Mouse (Mus musculus): ENCODE data around the gene Speg. TPM values are rescaled to one million over a fixed set of nuclear protein-coding genes. Genes with fewer than 3 reads are reported as not detected.

The Speg gene
- polyA plus RNA-seq, 1 experiment from 2014 or later: 45.2 TPM

GRCm38 (mm10) chr1:75445751-75446611, 70.9 kb downstream of the Speg start:
- peaks cover 46% of the 10 kb centered on the region for H3K27me3 ChIP-seq (replicated peaks)
- peaks cover 57% of the 10 kb centered on the region for H3K4me1 ChIP-seq
- H3K9me3 ChIP-seq: no peaks in the 10 kb centered on the region
- WGBS: 2% methylated on average over 22 of the region's 22 CpGs
- H3K27ac ChIP-seq: no peak overlapping the region; the same call in 1 of the 2 replicates
- H3K4me3 ChIP-seq (replicated peaks): peak overlapping the region; percentile 8; the same call in 1 of the 2 replicates
- H3K9ac ChIP-seq: no peak overlapping the region
- no peaks in the 10 kb centered on the region; the same call in 1 of the 2 replicates for H3K36me3 ChIP-seq
- ATAC-seq (ENCODE audit: insufficient read depth, low FRiP score, low read depth): peak; percentile 25; the same call in 1 of the 2 replicates
- H3K4me2 ChIP-seq: peak overlapping the region; percentile 46

DNA sequence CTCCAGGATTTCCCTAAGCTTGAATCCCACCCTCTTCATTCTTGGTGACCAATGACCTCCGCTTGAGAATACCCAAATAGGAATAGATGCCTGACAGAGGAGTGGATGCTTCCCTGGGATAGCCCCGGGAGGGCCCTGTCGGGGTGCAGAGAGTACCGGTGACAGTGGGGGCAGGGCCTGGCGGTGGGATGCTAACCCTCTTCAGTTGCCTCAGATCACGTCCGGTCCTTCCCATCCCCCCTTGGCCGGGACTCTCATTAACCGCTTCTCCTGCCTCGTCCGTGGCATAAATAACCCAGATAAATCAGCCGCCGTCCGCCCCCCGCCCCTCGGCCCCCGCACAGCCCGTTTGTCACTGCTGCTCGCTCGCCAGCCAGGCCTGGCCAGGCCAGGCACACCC, 71.6 kb downstream of the Speg start:
- H3K9me3 ChIP-seq: no peaks in the 10 kb centered on the region
- WGBS: 7% methylated on average over 20 of the region's 20 CpGs
- H3K9ac ChIP-seq: no peak overlapping the region
- H3K27ac ChIP-seq: no peak overlapping the region; the same call in 1 of the 2 replicates
- H3K36me3 ChIP-seq: no peaks in the 10 kb centered on the region; the same call in 1 of the 2 replicates
- H3K4me1 ChIP-seq: peaks cover 63% of the 10 kb centered on the region
- H3K4me2 ChIP-seq: peak overlapping the region; percentile 46
- ATAC-seq (ENCODE audit: insufficient read depth, low FRiP score, low read depth): no peak
- H3K4me3 ChIP-seq (replicated peaks): no peak overlapping the region
- H3K27me3 ChIP-seq (replicated peaks): peaks cover 53% of the 10 kb centered on the region

GRCm38 (mm10) chr1:75447265-75448051, 72.4 kb downstream of the Speg start:
- ATAC-seq (ENCODE audit: insufficient read depth, low FRiP score, low read depth): no peak
- 8% methylated on average over 10 of the region's 10 CpGs for WGBS
- Histone ChIP-seq H3K36me3 (no peaks in the 10 kb centered on the region; the same call in 1 of the 2 replicates), H3K4me2 (peak overlapping the region; percentile 32), H3K27me3 (replicated peaks) (peaks cover 61% of the 10 kb centered on the region), H3K9me3 (no peaks in the 10 kb centered on the region), H3K4me1 (peaks cover 63% of the 10 kb centered on the region), H3K4me3 (replicated peaks) (peak overlapping the region; percentile 3; the same call in 1 of the 2 replicates), H3K27ac (no peak overlapping the region; the same call in 1 of the 2 replicates), H3K9ac (no peak overlapping the region)

- no peak for ATAC-seq (ENCODE audit: insufficient read depth, low FRiP score, low read depth)
- WGBS: 7% methylated on average over 7 of the region's 7 CpGs
- Histone ChIP-seq H3K9me3 (no peaks in the 10 kb centered on the region), H3K4me3 (replicated peaks) (no peak overlapping the region), H3K9ac (no peak overlapping the region), H3K27me3 (replicated peaks) (peaks cover 64% of the 10 kb centered on the region), H3K4me2 (peak overlapping the region; percentile 32), H3K27ac (no peak overlapping the region; the same call in 1 of the 2 replicates), H3K36me3 (no peaks in the 10 kb centered on the region), H3K4me1 (peaks cover 63% of the 10 kb centered on the region)
These were observed 72.9 kb downstream of the Speg start for GRCm38 (mm10) chr1:75448052-75448431.

DNA sequence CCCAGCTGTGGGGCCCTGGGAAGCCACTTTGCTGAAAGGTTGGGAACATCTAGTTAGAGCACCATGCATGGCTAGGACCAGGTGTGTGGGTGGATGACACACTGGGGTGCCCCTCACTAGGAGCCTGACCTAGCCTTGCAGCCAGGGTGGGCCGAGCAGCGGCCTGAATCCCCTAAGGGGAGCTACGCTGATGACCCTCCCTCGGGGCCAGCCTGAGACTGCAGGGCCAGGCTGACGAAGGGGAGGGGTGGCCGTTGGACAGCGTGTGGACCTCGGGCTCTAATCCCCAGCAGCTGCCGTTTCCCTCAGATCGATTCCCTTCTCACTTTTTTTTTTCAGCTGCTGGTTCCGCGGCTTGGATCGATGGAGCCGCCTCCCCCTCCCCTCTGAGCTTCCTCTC, 73.8 kb downstream of the Speg start:
- WGBS: 2% methylated on average over 14 of the region's 14 CpGs
- H3K27ac ChIP-seq: peak overlapping the region; percentile 26; the same call in 1 of the 2 replicates
- no peaks in the 10 kb centered on the region for H3K9me3 ChIP-seq
- H3K4me2 ChIP-seq: peak overlapping the region; percentile 33; the same call in 1 of the 2 replicates
- peaks cover 68% of the 10 kb centered on the region for H3K27me3 ChIP-seq (replicated peaks)
- 0 out of 2 replicates have a peak overlapping the region, but pooled peaks have one; percentile 1 for H3K4me3 ChIP-seq (replicated peaks)
- H3K4me1 ChIP-seq: peaks cover 63% of the 10 kb centered on the region
- no peak for ATAC-seq (ENCODE audit: insufficient read depth, low FRiP score, low read depth)
- no peaks in the 10 kb centered on the region for H3K36me3 ChIP-seq
- no peak overlapping the region for H3K9ac ChIP-seq

GRCm38 (mm10) chr1:75449377-75450135, 74.5 kb downstream of the Speg start:
- Histone ChIP-seq H3K4me3 (replicated peaks) (no peak overlapping the region; the same call in 1 of the 2 replicates), H3K27ac (no peak overlapping the region), H3K4me1 (peaks cover 63% of the 10 kb centered on the region), H3K36me3 (no peaks in the 10 kb centered on the region), H3K9ac (no peak overlapping the region), H3K4me2 (peak overlapping the region; percentile 48; the same call in 1 of the 2 replicates), H3K9me3 (no peaks in the 10 kb centered on the region), H3K27me3 (replicated peaks) (peaks cover 73% of the 10 kb centered on the region)
- ATAC-seq (ENCODE audit: insufficient read depth, low FRiP score, low read depth): no peak
- 14% methylated on average over 8 of the region's 8 CpGs for WGBS

DNA sequence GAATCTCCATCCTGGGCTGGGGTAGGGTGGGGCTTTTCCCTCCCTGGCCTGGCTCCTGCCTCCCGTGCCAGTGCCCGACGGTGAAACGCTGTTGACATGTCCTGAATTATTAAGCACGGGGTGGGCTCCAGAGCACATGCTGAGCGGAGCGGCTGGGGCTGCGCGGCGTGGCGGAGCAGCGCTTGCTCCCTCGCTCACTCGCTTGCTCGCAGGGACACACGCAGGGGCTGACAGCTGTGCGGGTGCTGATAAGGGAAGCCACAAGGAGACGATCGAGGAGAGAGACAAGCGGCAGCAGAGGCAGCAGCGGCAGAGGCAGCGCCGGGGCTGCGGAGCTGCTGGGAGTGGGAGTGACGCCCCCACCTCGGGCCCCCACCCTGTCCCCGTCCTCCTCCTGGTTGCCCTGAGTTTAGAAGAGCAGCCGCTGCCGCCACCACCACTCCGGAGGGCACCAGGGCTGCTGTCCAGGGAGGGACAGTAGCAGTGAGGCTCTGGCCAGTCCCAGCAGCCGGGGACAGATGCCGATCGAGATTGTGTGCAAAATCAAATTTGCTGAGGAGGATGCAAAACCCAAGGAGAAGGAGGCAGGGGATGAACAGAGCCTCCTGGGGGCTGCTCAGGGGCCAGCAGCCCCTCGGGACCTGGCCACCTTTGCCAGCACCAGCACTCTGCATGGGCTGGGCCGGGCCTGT, 75.4 kb downstream of the Speg start, which contains the start of gene Asic4:
TSS of gene Asic4 (plus strand) at position 123 of the 692 bp plus-strand sequence.
- peaks cover 58% of the 10 kb centered on the region for H3K4me1 ChIP-seq
- H3K27ac ChIP-seq: no peak within 1 kb of the TSS
- WGBS: 3% methylated on average over 35 of the region's 35 CpGs
- H3K27me3 ChIP-seq (replicated peaks): peaks cover 74% of the 10 kb centered on the region
- no peaks in the 10 kb centered on the region for H3K36me3 ChIP-seq
- no peaks in the 10 kb centered on the region for H3K9me3 ChIP-seq
- ATAC-seq (ENCODE audit: insufficient read depth, low FRiP score, low read depth): no peak
- H3K4me3 ChIP-seq (replicated peaks): peak within 1 kb of the TSS; percentile 25
- H3K4me2 ChIP-seq: peak within 1 kb of the TSS; percentile 48
- H3K9ac ChIP-seq: no peak within 1 kb of the TSS

DNA sequence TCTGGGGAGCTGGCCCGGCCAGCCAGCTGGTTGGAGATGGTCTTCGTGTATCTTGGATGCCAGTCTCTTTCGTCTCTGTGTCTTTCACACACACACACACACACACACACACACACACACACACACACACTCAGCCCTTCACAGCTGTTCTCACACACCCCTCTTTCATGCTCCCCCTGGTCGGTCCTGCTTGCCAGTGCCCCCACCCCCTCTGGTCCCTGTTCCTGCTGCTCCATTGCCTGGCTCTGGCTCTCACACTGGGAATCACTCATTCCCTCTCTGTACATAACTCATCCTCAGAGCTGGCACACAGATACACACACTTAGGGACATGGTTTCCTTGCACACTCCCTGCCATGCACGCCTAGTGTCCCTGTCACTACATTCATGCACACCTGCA, 76.8 kb downstream of the Speg start:
- ATAC-seq (ENCODE audit: insufficient read depth, low FRiP score, low read depth): no peak
- no peaks in the 10 kb centered on the region for H3K36me3 ChIP-seq
- H3K4me2 ChIP-seq: no peak overlapping the region
- 65% methylated on average over 5 of the region's 5 CpGs for whole genome bisulfite sequencing
- peaks cover 44% of the 10 kb centered on the region for H3K4me1 ChIP-seq
- H3K9me3 ChIP-seq: no peaks in the 10 kb centered on the region
- H3K4me3 ChIP-seq (replicated peaks): no peak overlapping the region
- H3K9ac ChIP-seq: no peak overlapping the region
- no peak overlapping the region for H3K27ac ChIP-seq
- H3K27me3 ChIP-seq (replicated peaks): peaks cover 80% of the 10 kb centered on the region

- no peak overlapping the region for H3K4me2 ChIP-seq
- peaks cover 32% of the 10 kb centered on the region for H3K4me1 ChIP-seq
- no peaks in the 10 kb centered on the region for H3K9me3 ChIP-seq
- peaks cover 51% of the 10 kb centered on the region for H3K27me3 ChIP-seq (replicated peaks)
- WGBS: 74% methylated on average over 3 of the region's 3 CpGs
- H3K36me3 ChIP-seq: no peaks in the 10 kb centered on the region
- no peak overlapping the region for H3K4me3 ChIP-seq (replicated peaks)
- no peak overlapping the region for H3K9ac ChIP-seq
- no peak overlapping the region for H3K27ac ChIP-seq
- no peak for ATAC-seq (ENCODE audit: insufficient read depth, low FRiP score, low read depth)
These were observed 80.3 kb downstream of the Speg start for GRCm38 (mm10) chr1:75455433-75455832.

- H3K27me3 ChIP-seq (replicated peaks): peaks cover 46% of the 10 kb centered on the region
- no peaks in the 10 kb centered on the region for H3K9me3 ChIP-seq
These were observed 80.9 kb downstream of the Speg start for GRCm38 (mm10) chr1:75455948-75456347.

More at GRCm38 (mm10) chr1:75455948-75456347, 80.9 kb downstream of the Speg start:
- Histone ChIP-seq H3K4me2 (no peak overlapping the region), H3K4me3 (replicated peaks) (no peak overlapping the region), H3K4me1 (peaks cover 26% of the 10 kb centered on the region), H3K9ac (no peak overlapping the region), H3K27ac (no peak overlapping the region), H3K36me3 (no peaks in the 10 kb centered on the region)
- WGBS: 47% methylated on average over 5 of the region's 5 CpGs
- no peak for ATAC-seq (ENCODE audit: insufficient read depth, low FRiP score, low read depth)

Measured in stomach, embryonic 15.5 days (tissue).